Mouse (Mus musculus): ENCODE measurements around the gene Kcnmb4.

Kcnmb4 gene

DNA sequence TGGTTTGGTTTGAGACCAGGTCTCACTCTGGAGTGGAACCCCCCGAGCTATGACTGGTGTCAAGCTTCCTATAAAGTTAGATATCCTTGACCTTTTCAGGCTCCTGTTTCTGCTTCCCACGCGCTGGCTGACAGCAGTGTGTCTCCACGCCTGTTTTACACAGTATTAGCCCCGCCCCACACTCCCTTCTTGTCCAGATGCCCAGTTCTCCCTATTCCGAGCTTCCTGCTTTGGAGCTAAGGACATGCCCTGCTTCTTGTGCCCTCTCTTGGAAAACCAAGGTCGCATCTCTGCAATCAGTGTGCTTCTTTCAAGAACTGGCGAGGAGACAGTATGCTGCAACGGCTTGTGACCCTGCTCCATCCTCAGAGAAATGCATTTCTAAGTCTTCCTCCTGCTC lies 23.1 kb downstream of the Kcnmb4 start:
- DNase-seq, result no peak

DNA sequence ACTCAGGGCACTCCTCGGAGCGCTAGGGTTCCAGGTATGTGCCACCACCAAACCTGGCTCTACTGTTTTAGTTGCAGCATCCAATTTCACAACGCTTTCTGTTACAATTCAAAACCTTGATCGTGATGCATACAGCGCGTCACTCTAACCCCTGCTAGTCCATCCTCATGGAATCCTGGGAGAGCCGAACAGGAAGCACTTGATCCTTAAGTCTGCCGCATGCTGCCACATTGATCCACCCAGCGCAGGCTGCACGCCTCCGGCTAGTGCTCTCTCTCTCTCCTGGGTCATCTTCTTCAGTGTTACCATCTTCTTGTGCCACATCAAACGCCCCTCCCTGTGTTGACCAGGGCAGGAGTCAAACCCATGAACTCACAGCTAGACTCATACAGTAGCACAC lies 25.5 kb downstream of the Kcnmb4 start:
- DNase-seq, result no peak

DNA sequence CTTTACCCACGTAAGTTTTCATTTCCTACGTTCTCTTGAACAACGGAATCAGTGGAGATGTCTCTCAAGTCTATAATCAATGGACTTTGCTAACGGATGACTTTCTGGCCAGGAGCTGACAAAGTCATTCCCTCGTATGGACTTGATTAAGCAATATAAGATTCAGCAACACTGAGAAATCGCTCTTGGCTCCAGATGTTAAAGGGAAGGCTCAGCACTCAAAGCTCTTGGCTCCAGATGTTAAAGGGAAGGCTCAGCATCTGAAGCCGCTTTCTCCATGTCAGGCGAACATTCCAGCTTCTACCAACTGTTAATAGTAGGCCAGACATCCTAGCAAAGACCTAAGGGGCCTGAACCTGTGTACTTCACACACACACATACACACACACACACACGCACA lies 26.5 kb downstream of the Kcnmb4 start:
- DNase-seq, result no peak

DNA sequence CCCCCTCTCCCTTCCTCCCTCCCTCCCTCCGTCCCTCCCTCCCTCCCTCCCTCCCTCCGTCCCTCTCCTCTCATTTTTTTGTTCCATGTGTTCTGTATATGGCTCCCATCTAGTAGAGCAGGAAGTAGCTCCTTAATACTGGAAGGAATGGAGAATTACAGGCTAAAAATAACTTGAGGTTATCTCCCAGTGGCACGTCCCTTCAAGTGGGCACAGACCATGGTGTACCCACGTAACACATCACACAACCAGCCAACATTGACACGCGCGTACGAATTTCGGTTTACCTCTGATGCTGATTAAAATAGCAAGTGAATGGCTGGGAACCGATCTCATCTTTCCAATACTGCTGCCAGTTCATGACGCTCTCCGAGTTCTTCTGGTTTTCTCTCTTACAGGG lies 27.6 kb downstream of the Kcnmb4 start:
- no peak for DNase-seq

DNA sequence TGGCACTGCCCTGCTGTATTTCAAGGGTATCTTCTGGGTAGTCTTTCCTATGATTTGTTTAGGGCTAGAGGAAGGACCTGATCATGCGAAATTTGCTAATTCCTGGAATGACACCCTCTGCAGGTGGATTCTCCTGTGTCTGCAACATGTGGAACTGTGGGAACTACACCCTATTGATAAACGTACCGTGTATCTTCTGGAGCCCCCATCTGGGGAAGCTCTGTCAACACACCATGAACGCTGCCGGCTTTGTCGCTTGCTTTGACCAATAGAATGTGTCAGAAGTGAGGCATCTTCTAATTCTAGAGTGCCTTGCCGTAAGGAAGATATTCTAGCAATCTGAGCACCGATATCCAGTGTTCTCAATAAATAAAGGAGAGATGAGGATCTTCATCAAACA lies 28.9 kb downstream of the Kcnmb4 start:
- DNase-seq, result no peak

DNA sequence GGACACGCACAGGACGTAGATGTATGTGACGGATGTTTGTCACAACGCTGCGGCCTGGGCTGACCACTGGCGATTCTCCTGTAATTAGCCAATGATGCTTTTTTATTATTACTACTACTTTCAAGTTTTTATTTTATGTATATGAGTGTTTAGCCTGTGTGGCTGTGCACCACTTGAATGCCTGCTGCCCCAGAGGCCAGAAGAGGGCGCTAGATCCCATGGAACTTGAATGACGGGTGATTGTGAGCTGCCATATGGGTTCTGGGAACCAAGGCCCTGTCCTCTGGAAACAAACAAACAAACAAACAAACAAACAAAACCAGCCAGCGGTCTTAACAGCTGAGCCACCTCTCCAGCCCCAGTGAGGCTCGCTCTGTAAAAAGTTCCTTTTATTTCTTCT lies 29.3 kb downstream of the Kcnmb4 start:
- no peak for DNase-seq

DNA sequence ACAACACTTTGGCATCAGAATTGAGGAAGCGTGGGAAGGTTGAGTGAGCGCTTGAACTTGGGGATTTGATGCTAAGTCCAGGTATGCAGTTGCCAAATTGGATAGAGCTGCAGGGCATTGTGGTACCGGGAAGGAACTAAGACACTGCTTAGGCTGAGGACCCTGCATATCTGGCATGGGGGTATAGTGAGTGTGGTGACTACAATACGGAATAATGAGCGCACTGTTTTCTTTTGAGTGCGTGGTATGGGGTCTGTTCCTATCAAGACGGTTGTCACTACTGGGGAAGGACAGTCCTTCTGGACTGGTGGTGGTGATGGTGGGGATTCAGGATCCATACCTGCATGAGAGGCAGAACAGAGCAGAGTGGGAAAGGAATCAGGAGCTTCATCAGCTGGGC lies 32.7 kb downstream of the Kcnmb4 start:
- DNase-seq, result no peak

DNA sequence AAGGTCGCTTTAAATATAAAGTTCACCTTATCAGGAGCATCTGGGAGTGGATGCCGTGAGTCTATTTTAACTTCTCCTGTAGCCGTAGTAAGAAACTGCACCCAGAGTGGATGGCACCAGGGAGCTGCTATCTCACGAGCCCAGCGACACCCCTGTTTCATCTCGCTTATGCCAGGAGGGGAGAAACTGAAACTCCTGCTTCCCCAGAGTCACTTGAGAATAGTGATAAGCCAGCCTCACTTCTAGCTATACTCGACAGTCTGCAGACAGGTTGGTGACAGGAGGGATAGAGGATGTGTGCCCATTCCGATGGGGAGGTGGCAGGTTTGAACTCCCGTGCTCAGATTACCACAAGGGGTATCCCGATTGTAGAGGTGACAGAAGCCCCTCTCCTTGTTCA lies 33.6 kb downstream of the Kcnmb4 start:
- no peak for DNase-seq

DNA sequence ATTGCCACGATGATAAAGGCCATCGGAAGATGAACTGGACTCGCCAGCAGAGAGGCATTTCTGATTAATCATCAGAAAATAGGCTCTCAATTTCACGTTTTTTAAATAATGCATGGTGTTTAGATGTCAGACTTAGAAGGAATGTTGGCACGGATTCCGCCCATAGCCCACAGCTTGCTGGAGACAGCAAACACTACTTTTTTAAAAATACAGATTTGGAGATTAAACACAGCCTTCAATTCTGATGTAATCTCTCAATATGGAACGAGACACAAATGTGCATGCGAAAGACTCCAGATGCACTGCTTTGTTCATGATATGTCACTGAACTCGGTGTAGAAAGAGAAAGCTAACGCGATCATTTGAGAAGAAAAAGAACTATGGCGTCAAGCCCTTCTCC lies 38.2 kb downstream of the Kcnmb4 start:
- DNase-seq, result no peak

DNA sequence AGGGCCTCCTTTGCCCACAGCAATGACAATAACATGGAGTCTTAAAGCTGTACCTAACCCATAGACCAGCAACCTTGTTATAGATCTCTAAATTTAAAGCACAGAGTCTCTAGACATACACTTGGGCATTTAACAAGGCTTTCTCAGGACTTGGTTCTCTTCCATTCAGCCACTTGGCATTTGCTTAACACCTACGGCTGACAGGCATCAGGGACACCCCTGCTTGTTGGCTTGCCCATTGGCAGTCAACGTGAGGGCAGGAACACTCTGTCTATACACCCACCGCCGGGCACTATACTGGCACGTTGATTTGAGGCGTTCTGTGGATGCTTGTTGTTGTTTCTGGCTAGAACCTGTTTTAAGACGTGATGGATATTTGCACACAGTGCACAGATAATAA lies 41.3 kb downstream of the Kcnmb4 start:
- DNase-seq, result peak; percentile 32

DNA sequence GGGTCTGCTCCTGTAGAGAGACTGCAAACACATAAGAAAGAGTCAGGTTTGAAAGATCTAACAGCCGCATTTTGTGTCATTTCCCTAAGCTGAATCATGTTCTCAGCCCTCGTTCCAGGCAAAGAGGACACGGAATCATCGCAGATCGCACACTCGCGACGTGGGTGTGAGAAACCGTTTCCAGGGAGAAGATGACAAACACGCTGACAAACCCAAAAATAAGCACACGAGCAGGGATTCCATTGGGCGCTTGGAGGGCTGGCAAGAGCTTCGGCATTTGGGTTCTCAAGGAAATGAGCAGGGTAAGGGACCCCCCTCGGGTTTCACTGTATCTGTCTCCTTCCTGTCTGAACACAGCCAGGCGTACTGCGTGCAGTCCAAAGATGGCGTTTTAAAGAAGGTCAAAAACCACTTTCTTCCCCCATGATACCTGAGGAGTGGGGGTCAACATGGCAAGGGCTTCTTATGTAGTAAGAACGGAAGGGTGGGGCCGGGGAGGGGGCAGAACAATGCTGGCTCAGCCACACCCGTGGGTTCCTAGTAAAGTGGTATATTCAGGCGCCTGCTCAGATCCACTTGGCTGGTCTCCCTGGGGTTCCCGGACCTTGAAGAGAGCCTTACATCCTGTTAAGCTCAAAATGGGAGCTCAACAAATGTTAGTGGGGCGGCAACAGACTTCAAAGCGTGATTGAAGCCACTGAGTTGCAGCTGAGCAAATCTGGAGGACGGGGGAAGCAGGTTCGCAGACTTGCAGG lies 45.5 kb downstream of the Kcnmb4 start:
- DNase-seq, result peak; percentile 90

DNA sequence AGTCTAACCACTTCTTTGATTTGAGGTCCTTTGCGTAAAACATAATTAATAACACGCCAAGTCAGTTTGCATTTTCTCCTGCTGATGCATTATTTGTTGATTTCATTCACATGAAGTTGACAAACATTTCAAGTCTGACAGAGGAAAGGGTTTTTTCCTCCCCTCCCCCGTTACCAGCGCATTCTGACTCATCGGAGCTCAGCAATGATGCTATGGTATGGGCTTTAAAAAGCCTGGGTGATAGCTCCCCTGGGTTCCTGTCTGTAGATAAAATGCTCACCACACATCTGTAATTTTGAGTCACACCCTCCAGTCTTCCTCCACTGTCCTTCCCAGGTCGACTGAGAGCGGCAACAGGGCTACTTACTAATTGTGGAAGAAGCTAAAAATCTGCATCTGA lies 47.5 kb downstream of the Kcnmb4 start:
- DNase-seq, result no peak

DNA sequence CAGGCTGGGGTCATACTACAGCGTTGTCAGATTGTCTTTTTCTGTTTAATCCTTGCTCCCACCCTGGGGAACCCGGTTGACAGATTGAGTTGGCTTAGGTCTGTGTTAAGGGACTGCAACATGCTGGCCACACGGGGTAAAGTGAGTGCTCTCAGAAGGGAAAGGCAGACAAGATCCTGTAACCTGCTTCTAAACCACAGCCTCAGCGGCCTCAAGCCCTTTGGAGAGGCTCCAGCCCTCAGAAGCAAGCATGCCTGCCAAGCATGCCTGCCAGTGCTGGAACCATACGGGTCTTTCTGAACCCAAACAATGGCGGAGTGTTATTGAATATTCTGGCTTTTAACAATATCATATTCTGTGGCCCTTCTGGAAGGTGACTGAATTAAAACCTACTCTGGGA lies 48.8 kb downstream of the Kcnmb4 start:
- no peak for DNase-seq

DNA sequence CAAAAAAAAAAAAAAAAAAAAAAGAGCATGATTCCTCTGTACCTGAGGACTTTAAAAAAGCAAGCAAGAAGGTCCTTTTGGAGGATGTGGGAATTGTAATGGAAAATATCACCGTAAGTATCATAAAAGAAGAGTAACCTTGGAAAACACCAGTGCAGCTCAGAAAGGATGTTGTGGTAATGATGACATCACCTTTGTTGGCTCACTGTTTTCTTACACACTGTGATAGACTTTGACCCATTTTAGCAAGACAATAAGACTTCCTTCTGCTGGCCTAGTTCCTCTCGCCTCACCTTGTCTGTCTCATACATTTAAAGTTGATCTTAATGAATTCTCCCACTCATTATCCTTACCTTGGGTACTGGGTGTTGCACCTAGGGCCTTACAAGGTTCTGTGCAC lies 51.1 kb downstream of the Kcnmb4 start:
- DNase-seq, result no peak

DNA sequence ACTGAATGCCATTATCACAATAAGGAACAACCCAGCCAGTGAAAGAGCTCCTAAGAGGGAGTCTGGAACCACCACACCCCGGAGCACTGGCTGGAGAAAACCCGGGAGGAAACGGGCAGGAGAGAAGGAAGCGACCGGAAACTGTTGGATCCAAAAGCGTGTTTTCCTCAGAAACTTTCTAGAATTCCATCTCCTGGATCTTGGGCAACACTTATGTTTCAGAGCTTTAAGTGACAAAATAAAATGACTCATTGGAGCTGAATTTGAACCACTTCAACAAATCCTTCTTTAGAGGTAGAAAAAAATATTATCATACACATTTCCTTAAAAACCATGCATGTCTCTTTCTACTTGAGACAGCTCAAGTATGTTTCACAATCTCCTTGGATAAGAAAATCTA lies 52.7 kb downstream of the Kcnmb4 start:
- no peak for DNase-seq

DNA sequence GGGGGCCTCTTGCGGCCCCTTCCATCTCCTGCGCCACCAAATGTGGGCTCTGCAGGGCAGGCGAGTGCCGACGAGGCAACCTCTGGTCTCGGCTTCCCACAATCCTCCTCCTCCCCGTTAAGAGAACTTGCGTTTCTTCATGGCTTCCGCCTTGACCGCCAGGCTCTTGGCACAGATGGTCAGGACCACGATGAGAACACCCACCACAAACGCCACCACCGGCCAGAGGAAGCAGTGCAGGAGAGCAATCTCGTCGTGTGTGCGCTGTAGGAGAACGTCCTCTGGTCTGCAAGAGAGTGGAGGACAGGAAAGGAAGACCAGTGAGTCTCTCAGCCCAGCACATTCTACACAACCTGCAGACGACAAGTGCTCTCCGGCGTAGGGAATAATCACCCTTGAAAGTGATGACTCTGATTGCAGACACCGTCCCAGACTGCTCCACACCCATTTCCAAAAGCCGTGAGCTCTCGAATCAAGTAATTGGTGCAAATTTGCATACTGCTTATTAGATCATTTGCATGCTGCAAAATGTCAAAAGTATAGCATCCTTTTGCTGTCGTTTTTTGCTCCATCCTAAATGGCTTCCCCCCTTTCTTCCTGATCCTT lies 55.5 kb downstream of the Kcnmb4 start:
- DNase-seq, result no peak

DNA sequence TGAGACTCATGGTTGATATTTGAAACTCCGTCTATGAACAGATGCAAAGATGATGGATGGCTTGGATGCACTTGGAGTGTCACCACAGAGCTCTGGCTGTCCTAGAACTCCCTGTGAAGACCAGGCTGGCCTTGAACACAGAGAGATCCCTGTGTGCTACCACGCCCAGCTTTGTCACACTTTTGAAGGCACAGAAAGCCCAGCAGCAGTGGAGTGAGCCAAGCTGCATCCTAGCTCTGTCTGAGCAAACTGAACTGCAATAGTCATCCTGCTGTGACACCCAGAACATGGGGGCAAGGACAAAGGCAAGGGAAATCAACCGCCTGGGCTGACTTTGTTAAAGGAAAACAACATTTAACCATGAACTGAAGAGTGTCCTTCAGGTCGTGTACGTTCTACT lies 57.0 kb downstream of the Kcnmb4 start:
- DNase-seq, result no peak

DNA sequence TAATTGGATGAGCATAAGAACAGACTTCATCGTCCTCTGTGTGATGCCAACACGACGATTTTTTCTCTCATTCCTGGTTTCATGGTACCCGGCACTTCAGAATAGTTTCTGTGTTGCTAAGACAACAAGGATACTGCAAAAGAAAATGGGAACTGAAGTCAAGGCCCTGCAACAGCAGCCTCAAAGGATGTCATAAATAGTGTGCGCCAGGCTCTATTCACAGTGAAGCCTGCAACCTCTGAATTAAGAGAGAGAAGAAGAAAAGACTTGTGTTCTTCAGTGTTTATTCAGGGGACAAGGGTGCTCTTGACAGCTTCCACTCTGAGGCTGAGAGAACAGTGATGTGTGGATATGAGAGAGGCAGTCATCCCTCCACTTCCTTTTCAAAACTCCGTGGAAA lies 57.5 kb downstream of the Kcnmb4 start:
- DNase-seq, result no peak

DNA sequence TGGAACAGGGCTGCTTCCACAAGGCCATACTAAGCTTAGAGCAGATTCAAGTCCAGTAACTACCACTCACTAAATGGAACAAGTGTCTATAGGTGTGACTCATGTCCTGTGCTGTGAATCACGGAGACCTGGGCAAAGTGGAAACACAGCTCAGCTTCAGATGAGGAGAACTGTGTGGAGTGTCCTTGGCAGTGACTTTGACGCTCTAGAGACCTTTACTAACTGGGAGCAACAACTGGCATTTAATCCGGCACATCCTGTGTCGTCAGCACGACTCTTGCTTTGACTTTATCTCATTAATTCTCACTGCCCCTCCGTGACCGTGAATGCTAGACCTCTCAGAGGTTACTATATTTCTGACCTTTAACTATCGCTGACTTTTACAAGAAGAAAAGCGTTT lies 62.9 kb downstream of the Kcnmb4 start:
- no peak for DNase-seq

DNA sequence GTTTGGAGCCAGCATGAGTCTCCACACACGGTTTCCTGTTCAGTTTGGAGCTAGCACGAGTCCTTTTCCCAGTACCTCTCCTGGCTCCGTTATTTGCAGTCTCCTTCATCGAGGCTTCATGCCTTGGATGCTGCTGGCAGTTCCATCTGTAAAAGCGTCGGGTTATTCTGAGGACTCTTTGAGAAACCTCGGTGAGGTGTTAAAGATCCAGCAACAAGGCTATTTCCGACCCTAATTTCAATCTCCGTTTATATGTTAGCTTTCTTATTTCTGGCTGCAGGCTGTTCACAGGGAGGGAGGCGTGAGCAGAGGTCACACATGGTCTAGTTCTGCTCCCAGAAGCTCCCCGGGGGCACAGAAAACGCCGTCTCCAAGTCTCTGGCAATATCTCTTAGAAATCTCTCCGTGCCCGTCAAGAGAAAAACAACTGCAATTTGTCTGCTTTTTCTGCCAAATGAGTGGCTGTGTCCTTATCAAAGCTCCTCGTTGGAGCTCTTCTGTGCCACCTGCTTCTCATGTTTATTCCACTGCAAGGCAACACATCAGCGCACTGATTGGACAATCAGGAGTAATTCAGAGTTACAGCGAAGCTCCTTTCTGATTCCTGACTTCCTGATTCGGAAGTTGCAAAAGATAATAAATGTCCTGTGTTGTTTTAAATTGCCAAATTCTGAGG lies 65.9 kb downstream of the Kcnmb4 start:
- DNase-seq, result no peak

DNA sequence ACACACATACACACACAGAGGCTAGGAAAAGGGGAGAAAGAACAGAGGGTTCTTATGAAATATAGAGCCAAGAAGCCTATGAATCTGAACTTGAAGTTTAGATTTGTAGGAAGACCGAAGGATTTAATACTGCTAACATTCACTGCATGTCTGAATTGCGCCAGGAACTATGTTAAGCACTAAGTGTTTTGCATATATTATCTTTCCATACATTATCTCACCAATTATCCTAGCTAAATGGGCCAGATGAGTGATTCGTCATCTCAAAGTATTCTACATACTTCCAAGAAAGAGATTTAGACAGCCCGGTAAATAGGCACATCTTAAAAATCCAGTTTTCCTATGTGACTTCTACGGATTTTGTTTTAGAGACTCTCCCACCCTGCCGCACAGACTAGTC lies 68.7 kb downstream of the Kcnmb4 start:
- DNase-seq, result no peak

DNA sequence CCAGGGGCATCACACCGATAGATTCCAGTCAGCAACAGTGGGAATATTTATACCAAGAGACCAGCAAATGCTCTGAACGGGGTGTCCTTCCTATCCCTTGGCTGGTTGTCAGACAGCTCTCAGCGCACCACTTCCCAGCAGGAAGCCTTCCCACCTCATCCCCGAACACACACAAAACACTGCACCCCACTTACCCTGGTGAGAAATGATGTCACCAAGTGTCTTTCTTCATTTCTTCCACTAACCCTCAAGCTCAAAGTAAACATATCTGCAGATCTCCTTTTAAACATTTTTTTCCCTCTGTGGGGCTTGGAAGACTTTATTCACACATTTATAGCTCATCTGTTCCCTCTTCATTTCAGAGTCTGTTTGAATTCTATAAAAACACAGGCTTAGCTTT lies 70.0 kb downstream of the Kcnmb4 start:
- DNase-seq, result peak; percentile 55

DNA sequence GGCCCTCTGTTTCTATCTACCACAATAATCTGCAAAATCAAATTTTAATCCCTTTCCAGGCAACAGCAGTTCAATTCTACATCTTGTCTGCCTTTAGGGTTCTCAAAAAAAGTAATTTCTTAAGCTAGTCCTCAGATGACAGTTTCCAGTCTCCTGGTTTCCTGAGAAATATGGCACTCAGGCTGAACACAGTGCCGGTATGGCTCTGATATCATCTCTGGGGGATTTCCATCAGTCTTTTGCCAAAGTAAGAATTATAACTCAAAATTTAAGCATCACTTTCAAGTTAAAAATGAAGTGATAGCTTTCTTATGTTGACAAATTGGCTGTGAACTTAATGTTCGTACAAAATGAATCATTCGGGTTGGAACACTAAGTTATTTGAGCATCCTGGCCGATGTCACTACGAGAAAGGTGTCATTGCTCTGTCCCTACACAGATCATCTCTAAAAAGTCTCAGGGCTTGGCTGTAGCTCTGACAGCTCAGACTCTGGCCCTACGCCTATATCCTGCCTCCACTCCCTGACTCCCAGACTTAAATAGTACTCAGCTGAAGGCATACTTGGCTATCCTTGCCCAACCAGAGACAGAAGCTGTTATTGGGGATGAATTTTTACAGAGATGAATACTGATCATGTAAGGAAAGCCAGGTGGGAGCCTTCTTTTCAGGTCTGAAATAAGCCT lies 70.8 kb downstream of the Kcnmb4 start:
- DNase-seq, result peak; percentile 46

DNA sequence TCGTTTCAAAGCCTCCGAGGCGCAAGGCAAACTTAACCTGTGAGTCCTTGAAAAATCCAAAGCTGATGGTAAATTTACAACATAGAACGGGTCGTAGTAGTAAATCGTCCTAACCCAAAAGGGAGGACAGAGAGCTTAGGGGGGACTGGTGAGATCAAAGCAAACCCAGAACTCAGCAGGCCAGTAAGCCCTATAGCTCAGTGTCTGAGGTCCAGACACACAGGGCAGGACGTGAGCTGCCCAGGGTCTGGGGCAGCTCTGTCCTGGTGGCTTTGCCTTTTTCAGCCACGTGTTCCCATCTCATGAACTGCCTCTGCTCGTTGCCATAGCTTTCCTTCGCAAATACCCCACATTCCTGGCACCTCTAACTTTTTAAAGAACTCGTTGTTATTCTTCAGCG lies 75.7 kb downstream of the Kcnmb4 start:
- no peak for DNase-seq

All from right cerebral cortex, adult 18-20 months (tissue).